17 mouse cellular contexts compared by ENCODE assay signal in genomic region chr8:119272891-119273290, GRCm38 (mm10).
A peak's percentile ranks its signal among the peaks of the same experiment; 100 is the strongest.
DNase-seq lines count a peak whose midpoint lies in the region; ATAC-seq and TF ChIP-seq lines count a peak whose summit lies in the region.
"Had no signal": no experiment of that assay in that cellular context is flagged by ENCODE, and none has a peak within 500 bp of the region (broad histone marks: within the 10 kb centered on the region; RNA-seq: fewer than 3 reads in every experiment).

No protein-coding gene starts in this region.

- WGBS in lung, embryonic 14.5 days = 54% methylated on average over 8 of the region's 8 CpGs
- 56% methylated on average over 8 of the region's 8 CpGs for WGBS in lung, postnatal 0 days
- 80% methylated on average over 8 of the region's 8 CpGs for WGBS in midbrain, embryonic 15.5 days

- peak; percentile 3 for DNase-seq in lung, embryonic 14.5 days
- DNase-seq in lung, postnatal 0 days (ENCODE audit: low spot score) = no peak
- DNase-seq in cerebellum, adult 8-10 months = peak; percentile 31
- DNase-seq in cerebellum, postnatal 14 days = peak; percentile 59 to 72
- no peak for DNase-seq in heart, postnatal 4 days
- DNase-seq in gastrocnemius, postnatal 36 days = no peak
- DNase-seq: adrenal gland, adult 2 months; adrenal gland, postnatal 36 days; gastrocnemius, postnatal 14 days; kidney, adult 8-10 months had no signal

- 0 out of 2 replicates have a peak, but pooled peaks cover 4% of the 10 kb centered on the region for H3K4me1 ChIP-seq in lung, embryonic 14.5 days (ENCODE audit: insufficient read depth)
- H3K4me1 ChIP-seq in lung, postnatal 0 days (ENCODE audit: insufficient read depth, low read depth, low read length) = no peaks in the 10 kb centered on the region
- H3K4me1 ChIP-seq in midbrain, embryonic 15.5 days = no peaks in the 10 kb centered on the region
- H3K4me1 ChIP-seq: embryonic facial prominence, embryonic 12.5 days; forebrain, embryonic 12.5 days; hindbrain, embryonic 15.5 days had no signal

- H3K9me3 ChIP-seq in lung, embryonic 14.5 days (ENCODE audit: low read depth, low read length) = no peaks in the 10 kb centered on the region
- no peaks in the 10 kb centered on the region for H3K9me3 ChIP-seq in lung, postnatal 0 days (ENCODE audit: low read length)
- H3K9me3 ChIP-seq in midbrain, embryonic 15.5 days = no peaks in the 10 kb centered on the region
- H3K9me3 ChIP-seq: embryonic facial prominence, embryonic 12.5 days; forebrain, embryonic 12.5 days; heart, embryonic 12.5 days; hindbrain, embryonic 15.5 days had no signal

- ATAC-seq in lung, embryonic 14.5 days (ENCODE audit: insufficient read depth) = no peak
- ATAC-seq in lung, postnatal 0 days = no peak
- no peak for ATAC-seq in midbrain, embryonic 15.5 days (replicated peaks)
- ATAC-seq: forebrain, embryonic 16.5 days; intestine, embryonic 16.5 days had no signal

- H3K9ac ChIP-seq in lung, embryonic 14.5 days = no peak overlapping the region
- no peak overlapping the region for H3K9ac ChIP-seq in lung, postnatal 0 days (replicated peaks; ENCODE audit: low read depth)
- H3K9ac ChIP-seq in midbrain, embryonic 15.5 days = no peak overlapping the region
- H3K9ac ChIP-seq: embryonic facial prominence, embryonic 12.5 days; forebrain, embryonic 12.5 days; heart, embryonic 12.5 days; hindbrain, embryonic 15.5 days had no signal

- H3K27ac ChIP-seq in lung, embryonic 14.5 days (ENCODE audit: low read depth) = no peak overlapping the region
- no peak overlapping the region for H3K27ac ChIP-seq in lung, postnatal 0 days (ENCODE audit: low read length)
- no peak overlapping the region for H3K27ac ChIP-seq in midbrain, embryonic 15.5 days
- H3K27ac ChIP-seq: embryonic facial prominence, embryonic 12.5 days; forebrain, embryonic 12.5 days; hindbrain, embryonic 15.5 days had no signal

- H3K4me3 ChIP-seq in lung, embryonic 14.5 days (ENCODE audit: low read depth, low read length) = no peak overlapping the region
- H3K4me3 ChIP-seq in lung, postnatal 0 days (ENCODE audit: low read depth, low read length) = no peak overlapping the region
- H3K4me3 ChIP-seq in midbrain, embryonic 15.5 days = no peak overlapping the region
- H3K4me3 ChIP-seq: embryonic facial prominence, embryonic 12.5 days; forebrain, embryonic 12.5 days; heart, embryonic 12.5 days; hindbrain, embryonic 15.5 days had no signal

- intact Hi-C loops in gastrocnemius, postnatal 36 days (cut with DNase I) = no loop called here

- no peaks in the 10 kb centered on the region for H3K27me3 ChIP-seq in lung, embryonic 14.5 days (ENCODE audit: insufficient read depth, low read length)
- no peaks in the 10 kb centered on the region for H3K27me3 ChIP-seq in lung, postnatal 0 days (replicated peaks; ENCODE audit: insufficient read depth, low read length)
- no peaks in the 10 kb centered on the region for H3K27me3 ChIP-seq in midbrain, embryonic 15.5 days (replicated peaks)
- H3K27me3 ChIP-seq: embryonic facial prominence, embryonic 12.5 days; forebrain, embryonic 12.5 days; heart, embryonic 12.5 days; hindbrain, embryonic 15.5 days had no signal

- TF ChIP-seq EP300 in lung, postnatal 0 days (IDR thresholded peaks at IDR 0.05) = no peak

- H3K36me3 ChIP-seq in lung, embryonic 14.5 days (ENCODE audit: insufficient read depth) = no peaks in the 10 kb centered on the region
- H3K36me3 ChIP-seq in lung, postnatal 0 days (ENCODE audit: insufficient read depth, low read length) = no peaks in the 10 kb centered on the region
- H3K36me3 ChIP-seq in midbrain, embryonic 15.5 days (replicated peaks) = no peaks in the 10 kb centered on the region
- H3K36me3 ChIP-seq: embryonic facial prominence, embryonic 12.5 days; forebrain, embryonic 12.5 days; heart, embryonic 12.5 days; hindbrain, embryonic 15.5 days had no signal

- no peak for TF ChIP-seq CTCF in lung, embryonic 14.5 days (IDR thresholded peaks at IDR 0.05; ENCODE audit: low read depth)
- no peak for TF ChIP-seq CTCF in lung, postnatal 0 days (IDR thresholded peaks at IDR 0.05)

- H3K4me2 ChIP-seq in lung, embryonic 14.5 days = no peak overlapping the region
- H3K4me2 ChIP-seq in lung, postnatal 0 days (replicated peaks; ENCODE audit: low read depth, low read length) = no peak overlapping the region
- H3K4me2 ChIP-seq in midbrain, embryonic 15.5 days = no peak overlapping the region
- H3K4me2 ChIP-seq: embryonic facial prominence, embryonic 12.5 days; forebrain, embryonic 12.5 days; heart, embryonic 12.5 days; hindbrain, embryonic 15.5 days had no signal

Comparison
In these comparisons a context has a peak if more than half of its experiments do, and no peak if none do; other contexts are left out.
1. DNase-seq: peak in lung, embryonic 14.5 days (single experiment), cerebellum, adult 8-10 months (single experiment) and cerebellum, postnatal 14 days (2 of 2); none in lung, postnatal 0 days (single experiment), heart, postnatal 4 days (single experiment) and gastrocnemius, postnatal 36 days (0 of 2).